Mouse (Mus musculus) brown adipose tissue, adult 24 weeks (tissue): ENCODE measurements around the gene Zfp111. TPM values are rescaled to one million over a fixed set of nuclear protein-coding genes. Genes with fewer than 3 reads are reported as not detected.

Experiments used
- H3K27ac ChIP-seq: fragments of 200-500 bp; replicated peaks from 2 replicates; pipeline ENCODE4 v1.5.1; 2012; ENCODE audit warnings: low read depth, mild to moderate bottlenecking, low read length
- H3K4me1 ChIP-seq: fragments of 200-500 bp; 2 replicates; pipeline ENCODE4 v1.6.1; 2012; ENCODE audit warnings: low read length, mixed read lengths; ENCODE audit not compliant: control insufficient read depth, insufficient read depth, insufficient read length
- H3K4me3 ChIP-seq: fragments of 200-500 bp; 2 replicates; pipeline ENCODE4 v1.5.1; 2012; ENCODE audit warnings: low read depth, mild to moderate bottlenecking, low read length, moderate library complexity; ENCODE audit not compliant: insufficient read depth
- polyA plus RNA-seq: library from polyadenylated mRNA; stranded (reverse); fragments of >200 nt; gene quantifications from 2 replicates; pipeline ENCODE4 v1.2.4, GENCODE M21; 2012; ENCODE audit not compliant: missing spikeins, insufficient read depth, insufficient read length

Zfp111 gene
- 1.5 and 1.7 TPM in 2 replicates for polyA plus RNA-seq

- Histone ChIP-seq H3K4me3 (no peak within 1 kb of the TSS), H3K4me1 (peaks cover 3% of the 10 kb centered on the region; the same call in 1 of the 2 replicates), H3K27ac (no peak within 1 kb of the TSS)
Observed at GRCm38 (mm10) chr7:24211343-24211742, at the start of gene Zfp111. Zfp111 (minus strand) TSS chr7:24211443.

- no peak overlapping the region for H3K27ac ChIP-seq
- H3K4me1 ChIP-seq: no peaks in the 10 kb centered on the region; the same call in 1 of the 2 replicates
- no peak overlapping the region for H3K4me3 ChIP-seq
Observed at GRCm38 (mm10) chr7:24260000-24260312, 48.7 kb upstream of the Zfp111 start.

GRCm38 (mm10) chr7:24259306-24259999 is 48.2 kb upstream of the Zfp111 start:
- Histone ChIP-seq H3K27ac (no peak overlapping the region), H3K4me1 (no peaks in the 10 kb centered on the region; the same call in 1 of the 2 replicates)

GRCm38 (mm10) chr7:24254633-24255474 is 43.6 kb upstream of the Zfp111 start, which contains the start of gene Zfp108:
Zfp108 (plus strand) TSS chr7:24254794.
- H3K4me3 ChIP-seq: peak within 1 kb of the TSS; percentile 80
- no peak within 1 kb of the TSS for H3K27ac ChIP-seq
- no peaks in the 10 kb centered on the region; the same call in 1 of the 2 replicates for H3K4me1 ChIP-seq

More at GRCm38 (mm10) chr7:24259306-24259999, 48.2 kb upstream of the Zfp111 start:
- H3K4me3 ChIP-seq: no peak overlapping the region

- Histone ChIP-seq H3K27ac (no peak overlapping the region), H3K4me1 (no peaks in the 10 kb centered on the region; the same call in 1 of the 2 replicates), H3K4me3 (peak overlapping the region; percentile 80; the same call in 1 of the 2 replicates)
Observed at GRCm38 (mm10) chr7:24253779-24254615, 42.8 kb upstream of the Zfp111 start.

GRCm38 (mm10) chr7:24237040-24237791 is 26.0 kb upstream of the Zfp111 start, which contains the start of gene Zfp109:
Zfp109 (minus strand) TSS chr7:24237560.
- Histone ChIP-seq H3K4me3 (peak within 1 kb of the TSS; percentile 80), H3K4me1 (peaks cover 3% of the 10 kb centered on the region; the same call in 1 of the 2 replicates), H3K27ac (no peak within 1 kb of the TSS)

- H3K4me1 ChIP-seq: peaks cover 3% of the 10 kb centered on the region; the same call in 1 of the 2 replicates
- H3K4me3 ChIP-seq: no peak overlapping the region
Observed at GRCm38 (mm10) chr7:24210296-24210695, 947 bp downstream of the Zfp111 start.

GRCm38 (mm10) chr7:24208282-24208886 is 2.9 kb downstream of the Zfp111 start:
- H3K27ac ChIP-seq: no peak overlapping the region
- H3K4me1 ChIP-seq: peaks cover 3% of the 10 kb centered on the region; the same call in 1 of the 2 replicates
- peak overlapping the region; percentile 5; the same call in 1 of the 2 replicates for H3K4me3 ChIP-seq

More at GRCm38 (mm10) chr7:24210296-24210695, 947 bp downstream of the Zfp111 start:
- no peak overlapping the region for H3K27ac ChIP-seq

- peak overlapping the region; percentile 64 for H3K4me3 ChIP-seq
- H3K27ac ChIP-seq: no peak overlapping the region
- H3K4me1 ChIP-seq: peaks cover 3% of the 10 kb centered on the region; the same call in 1 of the 2 replicates
Observed at GRCm38 (mm10) chr7:24207488-24208261, 3.6 kb downstream of the Zfp111 start.

GRCm38 (mm10) chr7:24196961-24197360 is 14.3 kb downstream of the Zfp111 start:
- H3K4me3 ChIP-seq: no peak overlapping the region

GRCm38 (mm10) chr7:24193157-24193556 is 18.1 kb downstream of the Zfp111 start:
- Histone ChIP-seq H3K4me1 (no peaks in the 10 kb centered on the region), H3K4me3 (no peak overlapping the region), H3K27ac (no peak overlapping the region)

More at GRCm38 (mm10) chr7:24196961-24197360, 14.3 kb downstream of the Zfp111 start:
- H3K4me1 ChIP-seq: no peaks in the 10 kb centered on the region
- no peak overlapping the region for H3K27ac ChIP-seq

- Histone ChIP-seq H3K4me3 (no peak overlapping the region), H3K27ac (no peak overlapping the region), H3K4me1 (no peaks in the 10 kb centered on the region)
Observed at GRCm38 (mm10) chr7:24191361-24191760, 19.9 kb downstream of the Zfp111 start.

GRCm38 (mm10) chr7:24189571-24189944 is 21.7 kb downstream of the Zfp111 start:
- Histone ChIP-seq H3K4me1 (no peaks in the 10 kb centered on the region), H3K27ac (no peak overlapping the region), H3K4me3 (no peak overlapping the region)
